Mouse (Mus musculus) small intestine, adult 2 months (tissue): ENCODE data around the gene Snx33. TPM values are rescaled to one million over a fixed set of nuclear protein-coding genes. Genes with fewer than 3 reads are reported as not detected.
A peak's percentile ranks its signal among the peaks of the same experiment; 100 is the strongest.

Experiments used
- H3K27ac ChIP-seq: fragments of 200-500 bp; 2 replicates; pipeline ENCODE4 v1.5.1; 2012; ENCODE audit warnings: low read depth, low read length, control low read depth, inconsistent platforms; ENCODE audit not compliant: insufficient read depth
- H3K27me3 ChIP-seq: fragments of 200-500 bp; 2 replicates; pipeline ENCODE4 v1.6.1; 2012; ENCODE audit warnings: mild to moderate bottlenecking, moderate library complexity, low read length, inconsistent platforms; ENCODE audit not compliant: control insufficient read depth, insufficient read depth
- H3K36me3 ChIP-seq: fragments of 200-500 bp; 2 replicates; pipeline ENCODE4 v1.6.1; 2012; ENCODE audit warnings: mild to moderate bottlenecking, low read length, control low read depth, inconsistent platforms; ENCODE audit not compliant: control insufficient read depth, insufficient read depth
- H3K4me1 ChIP-seq: fragments of 200-500 bp; 2 replicates; pipeline ENCODE4 v1.6.1; 2012; ENCODE audit warnings: low read length, inconsistent platforms, mixed read lengths; ENCODE audit not compliant: control insufficient read depth, insufficient read depth, insufficient read length
- H3K4me3 ChIP-seq: fragments of 200-500 bp; 2 replicates; pipeline ENCODE4 v1.5.1; 2012; ENCODE audit warnings: low read depth, mild to moderate bottlenecking, control low read depth, inconsistent platforms, low read length, moderate library complexity
- CTCF ChIP-seq: fragments of 200-500 bp; IDR thresholded peaks from 2 replicates; pipeline ENCODE4 v1.5.1; 2012; ENCODE audit warnings: low read depth, mild to moderate bottlenecking, control low read depth, inconsistent platforms, low read length, moderate library complexity, mixed read lengths; ENCODE audit not compliant: insufficient replicate concordance, insufficient read length; ENCODE audit errors: extremely low read depth
- POLR2A ChIP-seq: fragments of 200-500 bp; IDR thresholded peaks from 2 replicates; pipeline ENCODE4 v1.6.1; 2012; ENCODE audit warnings: low read depth, mild to moderate bottlenecking, control low read depth, inconsistent platforms, low read length, moderate library complexity
- WGBS: fragments of 180-500 bp; shearing (Covaris S2); methylation state at CpG from one replicate; pipeline ENCODE4 v1.1.7; 2018; 5-methylcytosine and 5-hydroxymethylcytosine counted together
- polyA plus RNA-seq: library from polyadenylated mRNA; depleted of rRNA; stranded (reverse); fragments of >200 nt; gene quantifications from 2 replicates; pipeline ENCODE4 v1.2.3, GENCODE M21; 2012; rRNA removed

The Snx33 gene
- 2.7 and 3.8 TPM in 2 replicates for polyA plus RNA-seq

DNA sequence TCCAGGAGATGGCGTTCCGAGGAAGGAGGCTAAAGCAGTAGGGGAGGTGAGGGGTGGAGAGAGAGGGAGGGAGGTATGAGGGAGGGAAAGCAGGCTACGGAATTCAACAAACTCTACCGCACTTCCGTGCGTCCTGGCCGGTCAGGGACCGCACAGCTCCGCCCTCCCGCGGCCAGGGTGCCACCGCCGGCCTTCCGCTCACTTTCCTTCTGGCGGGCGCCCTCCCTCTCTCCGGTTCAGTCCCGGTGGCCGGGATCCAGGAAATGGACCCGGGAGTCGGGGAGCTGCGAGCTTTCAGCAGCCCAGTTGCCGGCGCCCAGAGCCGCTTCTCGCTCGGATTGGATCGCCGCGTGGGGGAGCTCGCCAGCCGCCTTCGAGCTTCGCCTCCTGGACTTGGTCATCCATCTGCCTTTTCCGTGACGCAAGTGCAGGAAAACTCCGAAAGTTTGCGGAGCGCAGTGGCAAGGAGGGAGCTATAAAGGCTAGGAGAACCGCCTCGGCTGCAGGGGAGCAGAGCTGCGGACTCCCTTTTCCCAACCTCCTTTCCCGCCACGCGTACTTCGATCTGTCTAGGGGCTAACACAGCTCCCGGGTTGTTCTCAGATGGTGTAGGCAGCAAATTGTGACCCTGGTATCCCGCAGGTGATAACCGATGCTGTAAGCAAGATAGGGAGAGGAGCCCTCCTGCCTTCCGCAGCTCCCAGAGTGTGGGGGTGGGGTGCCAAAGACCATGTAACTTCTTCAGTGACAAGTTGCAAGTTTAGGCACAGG lies at the start of gene Snx33:
Gene Snx33, minus strand, starts transcription at position 331 of the 771 bp plus-strand sequence.
- Histone ChIP-seq H3K36me3 (no peaks in the 10 kb centered on the region), H3K27ac (peak within 1 kb of the TSS; percentile 74), H3K27me3 (no peaks in the 10 kb centered on the region), H3K4me3 (peak within 1 kb of the TSS; percentile 75), H3K4me1 (peaks cover 11% of the 10 kb centered on the region)
- WGBS: under 1% methylated on average over 50 of the region's 50 CpGs
- no peak; the same call in none of the 2 replicates for TF ChIP-seq POLR2A
- peak; percentile 52 for TF ChIP-seq CTCF

DNA sequence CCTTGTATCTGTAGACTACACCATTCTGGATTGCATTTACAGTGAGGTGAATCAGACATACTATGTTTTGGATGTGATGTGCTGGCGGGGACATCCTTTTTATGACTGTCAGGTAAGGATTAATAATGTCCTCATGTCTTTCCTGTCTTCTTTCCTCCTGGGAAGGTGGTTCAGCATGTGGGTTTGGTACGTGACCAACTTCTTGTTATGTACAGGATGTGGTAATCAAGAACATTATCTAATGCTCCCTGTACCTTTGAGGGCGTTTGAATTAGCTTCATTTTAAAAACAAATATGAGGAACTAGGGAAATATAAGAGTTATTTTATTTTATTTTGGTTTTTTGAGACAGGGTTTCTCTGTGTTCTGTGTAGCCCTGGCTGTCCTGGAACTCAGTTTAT lies 47.0 kb upstream of the Snx33 start:
- no peaks in the 10 kb centered on the region for H3K27me3 ChIP-seq
- no peak overlapping the region for H3K4me3 ChIP-seq
- no peak overlapping the region for H3K27ac ChIP-seq
- peaks cover 6% of the 10 kb centered on the region; the same call in 1 of the 2 replicates for H3K36me3 ChIP-seq
- TF ChIP-seq POLR2A (no peak), CTCF (no peak)
- no peaks in the 10 kb centered on the region for H3K4me1 ChIP-seq
- 75% methylated on average over 3 of the region's 3 CpGs for WGBS

DNA sequence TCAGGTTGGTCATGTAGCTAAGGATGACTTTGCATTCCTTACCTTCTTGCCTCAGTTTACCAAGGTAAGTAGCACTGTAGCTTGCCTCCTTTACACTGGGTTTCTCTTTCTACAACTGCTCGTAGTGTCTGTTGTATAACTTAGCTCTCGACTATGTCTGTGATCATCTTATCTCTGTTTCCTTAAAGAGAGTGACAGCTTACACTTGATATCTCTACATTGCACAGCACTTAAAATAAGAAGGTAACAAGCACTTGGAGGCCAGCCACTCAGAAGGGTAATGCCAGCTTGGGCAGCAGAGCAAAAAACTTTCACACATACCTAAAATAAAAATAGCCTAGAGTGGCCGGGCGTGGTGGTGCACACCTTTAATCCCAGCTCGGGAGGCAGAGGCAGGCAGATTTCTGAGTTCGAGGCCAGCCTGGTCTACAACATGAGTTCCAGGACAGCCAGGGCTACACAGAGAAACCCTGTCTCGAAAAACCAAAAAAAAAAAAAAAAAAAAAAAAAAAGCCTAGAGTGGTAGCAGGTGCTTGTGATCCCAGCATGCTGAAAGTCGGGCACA lies 45.9 kb upstream of the Snx33 start:
- 87% methylated on average over 8 of the region's 8 CpGs for WGBS
- Histone ChIP-seq H3K27ac (no peak overlapping the region), H3K27me3 (no peaks in the 10 kb centered on the region), H3K4me3 (no peak overlapping the region), H3K4me1 (no peaks in the 10 kb centered on the region), H3K36me3 (peaks cover 5% of the 10 kb centered on the region; the same call in 1 of the 2 replicates)
- no peak for TF ChIP-seq CTCF
- no peak for TF ChIP-seq POLR2A

DNA sequence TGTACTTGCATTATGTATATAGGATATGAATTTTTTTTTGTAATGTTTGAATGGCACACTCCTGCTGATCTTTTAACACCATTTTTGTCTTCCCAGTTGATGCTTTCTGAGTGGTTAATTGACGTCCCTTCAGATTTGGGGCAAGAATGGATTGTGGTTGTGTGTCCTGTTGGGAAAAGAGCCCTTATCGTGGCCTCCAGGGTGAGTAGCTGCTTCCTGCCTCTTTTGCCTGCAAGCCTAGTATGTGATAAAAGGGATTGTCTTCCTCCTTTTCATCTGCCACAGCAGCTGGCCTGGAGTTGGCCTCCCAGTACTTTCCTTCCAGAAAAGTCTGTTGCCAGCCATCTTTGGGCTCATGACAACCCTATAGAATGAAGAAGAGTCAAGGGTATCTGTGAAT lies 42.0 kb upstream of the Snx33 start:
- no peaks in the 10 kb centered on the region for H3K27me3 ChIP-seq
- no peak overlapping the region for H3K4me3 ChIP-seq
- no peak for TF ChIP-seq CTCF
- no peak for TF ChIP-seq POLR2A
- H3K27ac ChIP-seq: no peak overlapping the region
- H3K4me1 ChIP-seq: no peaks in the 10 kb centered on the region
- H3K36me3 ChIP-seq: peaks cover 4% of the 10 kb centered on the region; the same call in 1 of the 2 replicates
- WGBS: 87% methylated on average over 2 of the region's 2 CpGs

DNA sequence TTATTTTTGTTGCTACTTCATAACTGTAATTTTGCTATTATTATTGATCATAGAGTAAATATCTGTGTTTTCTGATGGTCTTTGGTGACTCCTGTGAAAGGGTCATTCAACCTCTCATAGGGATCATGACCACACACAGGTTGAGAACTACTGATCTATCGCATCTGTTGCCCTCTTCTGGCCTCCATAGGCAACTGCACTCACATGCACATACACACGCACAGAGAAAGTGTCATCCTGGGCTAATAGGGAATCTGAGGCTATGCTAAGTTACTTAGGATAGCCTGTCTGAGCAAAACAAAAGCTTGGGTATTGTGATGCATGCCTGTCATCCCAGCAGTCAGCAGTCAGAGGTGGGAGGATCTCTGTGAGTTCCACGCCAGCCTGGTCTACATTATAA lies 33.4 kb upstream of the Snx33 start:
- H3K36me3 ChIP-seq: peaks cover 7% of the 10 kb centered on the region; the same call in 1 of the 2 replicates
- WGBS: 96% methylated on average over 3 of the region's 3 CpGs
- TF ChIP-seq POLR2A: no peak
- no peak for TF ChIP-seq CTCF
- no peak overlapping the region for H3K27ac ChIP-seq
- H3K4me1 ChIP-seq: no peaks in the 10 kb centered on the region
- H3K4me3 ChIP-seq: no peak overlapping the region
- H3K27me3 ChIP-seq: no peaks in the 10 kb centered on the region

DNA sequence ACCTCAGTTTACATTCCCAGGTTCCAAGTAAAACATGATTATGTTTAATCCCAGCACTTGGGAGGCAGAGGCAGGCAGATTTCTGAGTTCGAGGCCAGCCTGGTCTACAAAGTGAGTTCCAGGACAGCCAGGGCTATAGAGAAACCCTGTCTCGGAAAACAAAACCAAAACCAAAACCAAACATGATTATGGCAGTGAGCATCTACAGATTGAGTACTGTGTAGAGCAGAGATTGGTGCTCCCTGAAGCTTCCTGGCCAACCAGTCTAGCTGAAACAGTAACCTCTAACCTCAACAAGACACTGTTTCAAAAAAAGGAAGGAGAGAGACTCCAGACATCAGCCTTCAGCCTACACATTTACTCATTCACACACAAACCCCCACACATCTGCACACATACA lies 30.5 kb upstream of the Snx33 start:
- no peaks in the 10 kb centered on the region for H3K27me3 ChIP-seq
- WGBS: 74% methylated on average over 2 of the region's 2 CpGs
- no peak for TF ChIP-seq CTCF
- no peak for TF ChIP-seq POLR2A
- H3K4me3 ChIP-seq: no peak overlapping the region
- peaks cover 1% of the 10 kb centered on the region; the same call in 1 of the 2 replicates for H3K36me3 ChIP-seq
- H3K4me1 ChIP-seq: no peaks in the 10 kb centered on the region
- no peak overlapping the region for H3K27ac ChIP-seq

DNA sequence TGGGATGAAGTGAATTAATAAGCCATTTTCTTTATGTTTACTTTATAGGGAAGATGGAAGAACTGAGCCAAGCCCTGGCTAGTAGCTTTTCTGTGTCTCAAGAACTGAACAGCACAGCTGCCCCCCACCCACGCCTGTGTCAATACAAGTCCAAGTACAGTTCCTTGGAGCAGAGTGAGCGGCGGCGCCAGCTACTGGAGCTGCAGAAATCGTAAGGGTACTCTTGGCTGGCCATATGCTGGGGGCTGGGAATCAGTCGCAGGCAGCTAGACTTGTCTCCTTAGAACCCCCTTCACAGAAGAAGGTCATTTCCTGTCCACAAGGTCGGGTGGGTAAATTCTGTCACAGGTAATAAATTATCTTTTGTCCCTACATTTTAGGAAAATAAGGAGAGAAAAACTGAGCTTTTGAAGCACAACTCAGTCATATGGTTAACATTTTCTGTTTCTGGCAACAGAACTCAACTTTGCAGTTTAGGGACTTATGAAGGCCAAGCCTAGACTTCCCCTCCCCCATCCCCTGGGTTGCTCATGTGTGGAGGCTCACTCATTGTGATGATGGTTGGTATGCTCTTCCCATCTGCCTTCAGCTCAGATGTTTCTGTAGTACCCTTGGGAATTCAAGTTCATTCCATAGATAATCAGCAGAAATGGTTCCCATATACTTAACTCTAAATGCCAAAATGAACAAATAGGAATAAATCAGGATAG lies 28.9 kb upstream of the Snx33 start:
- Histone ChIP-seq H3K36me3 (peaks cover 1% of the 10 kb centered on the region; the same call in 1 of the 2 replicates), H3K4me3 (no peak overlapping the region), H3K4me1 (no peaks in the 10 kb centered on the region), H3K27me3 (no peaks in the 10 kb centered on the region), H3K27ac (no peak overlapping the region)
- no peak for TF ChIP-seq CTCF
- no peak for TF ChIP-seq POLR2A
- WGBS: 84% methylated on average over 7 of the region's 7 CpGs
